Mouse (Mus musculus) cerebellum, adult 2 months (tissue): Measurements from ENCODE around the gene Neu1.

Experiments used
- CTCF ChIP-seq: fragments of 200-500 bp; IDR thresholded peaks from 2 replicates; pipeline ENCODE4 v1.5.1; 2011; ENCODE audit warnings: low read depth, mild to moderate bottlenecking, control low read depth, low read length, moderate library complexity, borderline replicate concordance; ENCODE audit not compliant: insufficient read depth
- POLR2A ChIP-seq: fragments of 200-500 bp; IDR thresholded peaks from 2 replicates; pipeline ENCODE4 v1.6.1; 2011; ENCODE audit warnings: low read length, control low read depth, borderline replicate concordance; ENCODE audit not compliant: insufficient read depth

- no peak for TF ChIP-seq POLR2A
- no peak for TF ChIP-seq CTCF
These were observed 18.5 kb downstream of the Neu1 start for GRCm38 (mm10) chr17:34949553-34949969.
